16 mouse cellular contexts compared by ENCODE assay signal in the genomic region with DNA sequence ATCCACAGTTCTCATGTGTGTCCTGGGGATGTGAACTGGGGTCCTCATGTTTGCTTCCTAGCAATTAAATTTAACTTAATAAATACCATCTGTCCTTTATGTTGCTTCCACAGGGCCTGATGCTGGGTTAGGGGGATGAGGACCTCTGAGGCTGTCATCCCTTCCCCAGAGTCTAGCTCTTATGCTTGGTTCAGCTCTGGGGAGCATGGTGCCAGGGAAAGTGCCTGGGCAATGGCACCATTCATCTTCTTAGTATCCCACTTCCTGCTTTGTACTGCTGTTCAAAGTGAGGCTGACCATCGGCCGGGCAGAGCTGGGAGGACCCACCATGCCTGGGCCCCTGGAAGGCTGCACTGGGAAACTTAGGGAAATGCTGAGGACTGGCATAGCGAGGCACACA.
"Had no signal": no experiment of that assay in that cellular context is flagged by ENCODE, and none has a peak within 500 bp of the region (broad histone marks: within the 10 kb centered on the region; RNA-seq: fewer than 3 reads in every experiment).

No protein-coding gene starts in this region.

- ATAC-seq: intestine, embryonic 16.5 days; liver, embryonic 12.5 days had no signal

- H3K27me3 ChIP-seq: kidney, embryonic 15.5 days; limb, embryonic 15.5 days; liver, embryonic 12.5 days; megakaryocyte, embryonic 14.5 days; midbrain, embryonic 12.5 days; neural tube, embryonic 12.5 days; stomach, embryonic 15.5 days had no signal

- H3K27ac ChIP-seq: kidney, embryonic 15.5 days; limb, embryonic 15.5 days; liver, embryonic 12.5 days; macrophage; midbrain, embryonic 12.5 days; neural tube, embryonic 12.5 days; stomach, embryonic 15.5 days had no signal

- H3K4me2 ChIP-seq: kidney, embryonic 15.5 days; limb, embryonic 15.5 days; liver, embryonic 12.5 days; lung, embryonic 14.5 days; midbrain, embryonic 12.5 days; neural tube, embryonic 12.5 days; stomach, embryonic 15.5 days had no signal

- H3K36me3 ChIP-seq: kidney, embryonic 15.5 days; limb, embryonic 15.5 days; liver, embryonic 12.5 days; midbrain, embryonic 12.5 days; neural tube, embryonic 12.5 days; stomach, embryonic 15.5 days had no signal

- DNase-seq: kidney, adult 2 months; kidney, postnatal 14 days; lung, embryonic 14.5 days; lung, postnatal 14 days; spleen, adult 18-20 months; thymus, adult 2 months; thymus, postnatal 36 days had no signal

- H3K9me3 ChIP-seq: kidney, embryonic 15.5 days; limb, embryonic 15.5 days; liver, embryonic 12.5 days; megakaryocyte, embryonic 14.5 days; midbrain, embryonic 12.5 days; neural tube, embryonic 12.5 days; stomach, embryonic 15.5 days had no signal

- H3K9ac ChIP-seq: kidney, embryonic 15.5 days; limb, embryonic 15.5 days; liver, embryonic 12.5 days; lung, embryonic 14.5 days; midbrain, embryonic 12.5 days; neural tube, embryonic 12.5 days; stomach, embryonic 15.5 days had no signal

- H3K4me1 ChIP-seq: liver, embryonic 12.5 days; megakaryocyte, embryonic 14.5 days had no signal

- H3K4me3 ChIP-seq: kidney, embryonic 15.5 days; limb, embryonic 15.5 days; liver, embryonic 12.5 days; megakaryocyte, embryonic 14.5 days; midbrain, embryonic 12.5 days; neural tube, embryonic 12.5 days; stomach, embryonic 15.5 days had no signal
